Mouse (Mus musculus): Measurements from ENCODE around the gene Cckar. TPM values are rescaled to one million over a fixed set of nuclear protein-coding genes. Genes with fewer than 3 reads are reported as not detected.

Cckar gene
- 3.5 and 4.4 TPM in 2 replicates for polyA plus RNA-seq (2015; fragmentation: Nextera tagmentation; extraction: Ambion mirVana)

- peaks cover 34% of the 10 kb centered on the region for H3K4me1 ChIP-seq
- H3K9me3 ChIP-seq (replicated peaks): no peaks in the 10 kb centered on the region
- H3K27me3 ChIP-seq: no peaks in the 10 kb centered on the region
- peak within 1 kb of the TSS; percentile 73 for H3K27ac ChIP-seq
- peak within 1 kb of the TSS; percentile 51; the same call in 1 of the 2 replicates for H3K9ac ChIP-seq
- 14% methylated on average over 11 of the region's 11 CpGs for WGBS
- no peaks in the 10 kb centered on the region for H3K36me3 ChIP-seq (ENCODE audit: poor library complexity, severe bottlenecking)
- ATAC-seq: peak; percentile 92
- H3K4me3 ChIP-seq: peak within 1 kb of the TSS; percentile 16; the same call in 1 of the 2 replicates
- H3K4me2 ChIP-seq: peak within 1 kb of the TSS; percentile 44
These were observed at the start of gene Cckar for GRCm38 (mm10) chr5:53707235-53708177. TSS of gene Cckar (minus strand) at chr5:53707705.

- H3K27ac ChIP-seq: no peak overlapping the region
- ATAC-seq: no peak
- no peaks in the 10 kb centered on the region for H3K4me1 ChIP-seq
- H3K27me3 ChIP-seq: no peaks in the 10 kb centered on the region
- H3K4me2 ChIP-seq: no peak overlapping the region
- no peak overlapping the region for H3K9ac ChIP-seq
- no peaks in the 10 kb centered on the region for H3K36me3 ChIP-seq (ENCODE audit: poor library complexity, severe bottlenecking)
- no peaks in the 10 kb centered on the region for H3K9me3 ChIP-seq (replicated peaks)
- 77% methylated on average over 2 of the region's 2 CpGs for WGBS
- no peak overlapping the region for H3K4me3 ChIP-seq
These were observed 36.6 kb upstream of the Cckar start for GRCm38 (mm10) chr5:53744061-53744460.

- Histone ChIP-seq H3K27me3 (no peaks in the 10 kb centered on the region), H3K9ac (no peak overlapping the region), H3K36me3 (ENCODE audit: poor library complexity, severe bottlenecking) (no peaks in the 10 kb centered on the region), H3K27ac (no peak overlapping the region), H3K4me3 (no peak overlapping the region), H3K4me1 (no peaks in the 10 kb centered on the region), H3K4me2 (no peak overlapping the region), H3K9me3 (replicated peaks) (no peaks in the 10 kb centered on the region)
- WGBS: 86% methylated on average over 10 of the region's 10 CpGs
- ATAC-seq: no peak
These were observed 25.4 kb upstream of the Cckar start for GRCm38 (mm10) chr5:53732933-53733332.

GRCm38 (mm10) chr5:53727606-53728005 is 20.1 kb upstream of the Cckar start:
- H3K27me3 ChIP-seq: no peaks in the 10 kb centered on the region
- 87% methylated on average over 3 of the region's 3 CpGs for WGBS

GRCm38 (mm10) chr5:53726011-53726410 is 18.5 kb upstream of the Cckar start:
- 51% methylated on average over 5 of the region's 5 CpGs for WGBS
- Histone ChIP-seq H3K4me2 (no peak overlapping the region), H3K4me1 (no peaks in the 10 kb centered on the region), H3K27me3 (no peaks in the 10 kb centered on the region), H3K27ac (no peak overlapping the region), H3K4me3 (no peak overlapping the region), H3K9me3 (replicated peaks) (no peaks in the 10 kb centered on the region), H3K36me3 (ENCODE audit: poor library complexity, severe bottlenecking) (no peaks in the 10 kb centered on the region), H3K9ac (no peak overlapping the region)
- no peak for ATAC-seq

More at GRCm38 (mm10) chr5:53727606-53728005, 20.1 kb upstream of the Cckar start:
- ATAC-seq: no peak
- H3K9ac ChIP-seq: no peak overlapping the region
- no peaks in the 10 kb centered on the region for H3K9me3 ChIP-seq (replicated peaks)
- no peak overlapping the region for H3K4me3 ChIP-seq
- H3K36me3 ChIP-seq (ENCODE audit: poor library complexity, severe bottlenecking): no peaks in the 10 kb centered on the region
- no peaks in the 10 kb centered on the region for H3K4me1 ChIP-seq
- no peak overlapping the region for H3K27ac ChIP-seq
- H3K4me2 ChIP-seq: no peak overlapping the region

GRCm38 (mm10) chr5:53716462-53716861 is 9.0 kb upstream of the Cckar start:
- Histone ChIP-seq H3K4me1 (no peaks in the 10 kb centered on the region), H3K9ac (no peak overlapping the region), H3K4me2 (no peak overlapping the region), H3K9me3 (replicated peaks) (no peaks in the 10 kb centered on the region), H3K4me3 (no peak overlapping the region), H3K27me3 (no peaks in the 10 kb centered on the region), H3K27ac (no peak overlapping the region), H3K36me3 (ENCODE audit: poor library complexity, severe bottlenecking) (no peaks in the 10 kb centered on the region)
- 69% methylated on average over 5 of the region's 5 CpGs for WGBS
- no peak for ATAC-seq

- 61% methylated on average over 9 of the region's 9 CpGs for WGBS
These were observed 3.8 kb upstream of the Cckar start for GRCm38 (mm10) chr5:53711277-53711676.

GRCm38 (mm10) chr5:53708191-53708590 is 686 bp upstream of the Cckar start:
- 11% methylated on average over 4 of the region's 4 CpGs for WGBS
- Histone ChIP-seq H3K9ac (no peak overlapping the region), H3K36me3 (ENCODE audit: poor library complexity, severe bottlenecking) (no peaks in the 10 kb centered on the region), H3K27ac (peak overlapping the region; percentile 28; the same call in 1 of the 2 replicates), H3K4me3 (no peak overlapping the region), H3K4me1 (peaks cover 34% of the 10 kb centered on the region), H3K9me3 (replicated peaks) (no peaks in the 10 kb centered on the region), H3K27me3 (no peaks in the 10 kb centered on the region), H3K4me2 (no peak overlapping the region; the same call in 1 of the 2 replicates)
- peak; percentile 45; the same call in 1 of the 2 replicates for ATAC-seq

More at GRCm38 (mm10) chr5:53711277-53711676, 3.8 kb upstream of the Cckar start:
- Histone ChIP-seq H3K4me2 (no peak overlapping the region), H3K9me3 (replicated peaks) (no peaks in the 10 kb centered on the region), H3K4me3 (no peak overlapping the region), H3K9ac (no peak overlapping the region), H3K4me1 (peaks cover 29% of the 10 kb centered on the region), H3K27me3 (no peaks in the 10 kb centered on the region), H3K27ac (no peak overlapping the region), H3K36me3 (ENCODE audit: poor library complexity, severe bottlenecking) (no peaks in the 10 kb centered on the region)
- ATAC-seq: no peak

GRCm38 (mm10) chr5:53702686-53703085 is 4.8 kb downstream of the Cckar start:
- Histone ChIP-seq H3K27me3 (no peaks in the 10 kb centered on the region), H3K4me3 (no peak overlapping the region), H3K9ac (no peak overlapping the region), H3K9me3 (replicated peaks) (no peaks in the 10 kb centered on the region), H3K4me2 (no peak overlapping the region), H3K36me3 (ENCODE audit: poor library complexity, severe bottlenecking) (no peaks in the 10 kb centered on the region), H3K27ac (no peak overlapping the region), H3K4me1 (peaks cover 19% of the 10 kb centered on the region)
- no peak for ATAC-seq
- 89% methylated on average over 14 of the region's 14 CpGs for WGBS

- no peak overlapping the region for H3K9ac ChIP-seq
- no peak overlapping the region for H3K27ac ChIP-seq
- no peak for ATAC-seq
- 79% methylated on average over 9 of the region's 9 CpGs for WGBS
- H3K9me3 ChIP-seq (replicated peaks): no peaks in the 10 kb centered on the region
- H3K27me3 ChIP-seq: no peaks in the 10 kb centered on the region
- no peak overlapping the region for H3K4me3 ChIP-seq
- H3K4me1 ChIP-seq: no peaks in the 10 kb centered on the region
- no peaks in the 10 kb centered on the region for H3K36me3 ChIP-seq (ENCODE audit: poor library complexity, severe bottlenecking)
- no peak overlapping the region for H3K4me2 ChIP-seq
These were observed 9.7 kb downstream of the Cckar start for GRCm38 (mm10) chr5:53697794-53698193.

GRCm38 (mm10) chr5:53696701-53697100 is 10.8 kb downstream of the Cckar start:
- H3K9ac ChIP-seq: no peak overlapping the region
- H3K4me3 ChIP-seq: no peak overlapping the region
- no peaks in the 10 kb centered on the region for H3K9me3 ChIP-seq (replicated peaks)
- H3K36me3 ChIP-seq (ENCODE audit: poor library complexity, severe bottlenecking): no peaks in the 10 kb centered on the region
- no peaks in the 10 kb centered on the region for H3K4me1 ChIP-seq
- 85% methylated on average over 3 of the region's 3 CpGs for WGBS
- H3K27ac ChIP-seq: no peak overlapping the region
- H3K27me3 ChIP-seq: no peaks in the 10 kb centered on the region
- no peak overlapping the region for H3K4me2 ChIP-seq
- no peak for ATAC-seq

- WGBS: 100% methylated on average over 1 of the region's 1 CpGs
- H3K4me3 ChIP-seq: no peak overlapping the region
- H3K4me1 ChIP-seq: 0 out of 2 replicates have a peak, but pooled peaks cover 4% of the 10 kb centered on the region
- no peaks in the 10 kb centered on the region for H3K36me3 ChIP-seq (ENCODE audit: poor library complexity, severe bottlenecking)
- no peak for ATAC-seq
- no peak overlapping the region for H3K4me2 ChIP-seq
- H3K27me3 ChIP-seq: no peaks in the 10 kb centered on the region
- no peak overlapping the region for H3K9ac ChIP-seq
- no peak overlapping the region for H3K27ac ChIP-seq
- H3K9me3 ChIP-seq (replicated peaks): no peaks in the 10 kb centered on the region
These were observed 14.8 kb downstream of the Cckar start for GRCm38 (mm10) chr5:53692662-53693061.

Measured in forebrain, embryonic 13.5 days (tissue).